In the genomic region with DNA sequence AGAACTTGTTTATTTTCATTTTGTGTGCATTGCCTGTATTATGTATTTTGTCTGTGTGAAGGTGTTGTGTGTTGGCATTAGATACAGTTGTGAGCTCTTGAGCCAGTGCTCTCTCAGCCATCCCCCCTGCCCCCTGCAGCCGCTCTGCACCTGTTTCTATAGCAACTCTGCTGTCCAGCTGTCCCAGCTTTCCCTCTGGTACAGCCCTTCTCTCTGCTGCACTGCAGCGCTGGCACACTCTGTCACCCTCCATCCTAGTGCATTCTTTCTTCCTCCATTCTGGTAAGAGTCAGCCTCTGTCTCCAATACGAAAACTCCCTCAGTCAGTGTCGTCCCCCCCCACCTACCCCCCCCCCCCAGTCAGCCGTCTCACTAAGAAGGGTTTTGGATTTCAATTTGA, we compare ENCODE assay signal across 25 mouse cellular contexts. TPM values are rescaled to one million over a fixed set of nuclear protein-coding genes. Genes with fewer than 3 reads are reported as not detected.
DNase-seq lines count a peak whose midpoint lies in the region; ATAC-seq and TF ChIP-seq lines count a peak whose summit lies in the region.
"Had no signal": no experiment of that assay in that cellular context is flagged by ENCODE, and none has a peak within 500 bp of the region (broad histone marks: within the 10 kb centered on the region; RNA-seq: fewer than 3 reads in every experiment).

No protein-coding gene starts in this region.

- H3K4me1 ChIP-seq in midbrain, embryonic 11.5 days (ENCODE audit: control insufficient read depth, insufficient read depth, low read length): 0 out of 2 replicates have a peak, but pooled peaks cover 2% of the 10 kb centered on the region
- peaks cover 7% of the 10 kb centered on the region for H3K4me1 ChIP-seq in midbrain, embryonic 10.5 days
- H3K4me1 ChIP-seq in hindbrain, embryonic 16.5 days (ENCODE audit: control insufficient read depth, insufficient read depth, low read depth, low read length): no peaks in the 10 kb centered on the region
- H3K4me1 ChIP-seq: embryonic facial prominence, embryonic 15.5 days; heart, embryonic 12.5 days; limb, embryonic 10.5 days; liver, embryonic 12.5 days had no signal

- no peaks in the 10 kb centered on the region for H3K9me3 ChIP-seq in midbrain, embryonic 11.5 days (ENCODE audit: control insufficient read depth, low read length)
- no peaks in the 10 kb centered on the region; the same call in 1 of the 2 replicates for H3K9me3 ChIP-seq in midbrain, embryonic 10.5 days (replicated peaks)
- H3K9me3 ChIP-seq in hindbrain, embryonic 16.5 days (ENCODE audit: control insufficient read depth, low read length): no peaks in the 10 kb centered on the region
- H3K9me3 ChIP-seq: embryonic facial prominence, embryonic 15.5 days; heart, embryonic 12.5 days; limb, embryonic 10.5 days; liver, embryonic 12.5 days; neural tube, embryonic 13.5 days had no signal

- no peak overlapping the region for H3K27ac ChIP-seq in midbrain, embryonic 11.5 days (ENCODE audit: low read depth, low read length)
- H3K27ac ChIP-seq in midbrain, embryonic 10.5 days (replicated peaks): no peak overlapping the region
- no peak overlapping the region for H3K27ac ChIP-seq in hindbrain, embryonic 16.5 days (ENCODE audit: low read depth, low read length)
- H3K27ac ChIP-seq in gastrocnemius, adult 2 months: no peak overlapping the region
- H3K27ac ChIP-seq: embryonic facial prominence, embryonic 15.5 days; kidney, postnatal 0 days; limb, embryonic 10.5 days; liver, embryonic 12.5 days; neural tube, embryonic 13.5 days had no signal

- no peak overlapping the region for H3K4me2 ChIP-seq in midbrain, embryonic 11.5 days
- H3K4me2 ChIP-seq in hindbrain, embryonic 16.5 days (ENCODE audit: low read length): no peak overlapping the region; the same call in 1 of the 2 replicates
- H3K4me2 ChIP-seq: embryonic facial prominence, embryonic 15.5 days; heart, embryonic 12.5 days; liver, embryonic 12.5 days; lung, embryonic 14.5 days; neural tube, embryonic 13.5 days had no signal

- TF ChIP-seq CTCF in gastrocnemius, adult 2 months (IDR thresholded peaks at IDR 0.05): no peak

- ATAC-seq in midbrain, embryonic 11.5 days (ENCODE audit: low FRiP score): peak; percentile 87
- peak; percentile 90 for ATAC-seq in hindbrain, embryonic 16.5 days
- ATAC-seq: intestine, postnatal 0 days; liver, embryonic 12.5 days had no signal

- no peak overlapping the region for H3K4me3 ChIP-seq in midbrain, embryonic 11.5 days (ENCODE audit: low read depth, low read length)
- no peak overlapping the region for H3K4me3 ChIP-seq in midbrain, embryonic 10.5 days
- no peak overlapping the region for H3K4me3 ChIP-seq in hindbrain, embryonic 16.5 days (ENCODE audit: low read length)
- no peak overlapping the region for H3K4me3 ChIP-seq in gastrocnemius, adult 2 months
- H3K4me3 ChIP-seq: embryonic facial prominence, embryonic 15.5 days; heart, embryonic 12.5 days; limb, embryonic 10.5 days; liver, embryonic 12.5 days; neural tube, embryonic 13.5 days had no signal

- H3K27me3 ChIP-seq in midbrain, embryonic 11.5 days (ENCODE audit: control insufficient read depth, insufficient read depth, low read length): no peaks in the 10 kb centered on the region
- H3K27me3 ChIP-seq in midbrain, embryonic 10.5 days (ENCODE audit: low read depth, poor library complexity, severe bottlenecking): no peaks in the 10 kb centered on the region
- no peaks in the 10 kb centered on the region for H3K27me3 ChIP-seq in hindbrain, embryonic 16.5 days (replicated peaks; ENCODE audit: control insufficient read depth, insufficient read depth, low read length)
- H3K27me3 ChIP-seq: embryonic facial prominence, embryonic 15.5 days; heart, embryonic 12.5 days; liver, embryonic 12.5 days; neural tube, embryonic 13.5 days had no signal

- 34% methylated on average over 5 of the region's 5 CpGs for WGBS in midbrain, embryonic 11.5 days
- WGBS in midbrain, embryonic 10.5 days: 33% methylated on average over 5 of the region's 5 CpGs
- 17% methylated on average over 4 of the region's 5 CpGs for WGBS in hindbrain, embryonic 16.5 days

- intact Hi-C loops in gastrocnemius, adult 2 months (cut with DNase I): no loop called here

- DNase-seq in embryo, embryonic 11 days: peak; percentile 7
- no peak for DNase-seq in embryo, embryonic 9.5 days (ENCODE audit: extremely low spot score)
- peak; percentile 75 for DNase-seq in midbrain, embryonic 11.5 days (ENCODE audit: low spot score, missing footprints)
- DNase-seq in midbrain, embryonic 10.5 days (ENCODE audit: low spot score): no peak
- DNase-seq in retina, embryonic 14.5 days (ENCODE audit: low spot score): peak; percentile 47
- no peak for DNase-seq in thymus, postnatal 10 days (ENCODE audit: low spot score in 2 of 2)
- DNase-seq in gastrocnemius, adult 2 months: no peak
- DNase-seq: cerebellum, adult 11 months; lung, embryonic 14.5 days; lung, postnatal 4 days; thymus, adult 18-20 months had no signal

- H3K9ac ChIP-seq in midbrain, embryonic 11.5 days (ENCODE audit: low read length): no peak overlapping the region
- 0 out of 2 replicates have a peak overlapping the region, but pooled peaks have one; percentile 22 for H3K9ac ChIP-seq in hindbrain, embryonic 16.5 days (ENCODE audit: low read depth, low read length)
- H3K9ac ChIP-seq: embryonic facial prominence, embryonic 15.5 days; heart, embryonic 12.5 days; liver, embryonic 12.5 days; lung, embryonic 14.5 days; neural tube, embryonic 13.5 days had no signal

- no peaks in the 10 kb centered on the region for H3K36me3 ChIP-seq in midbrain, embryonic 11.5 days (ENCODE audit: control insufficient read depth, insufficient read depth, low read length)
- no peaks in the 10 kb centered on the region for H3K36me3 ChIP-seq in midbrain, embryonic 10.5 days
- H3K36me3 ChIP-seq in hindbrain, embryonic 16.5 days (ENCODE audit: control insufficient read depth, insufficient read depth, low read length): no peaks in the 10 kb centered on the region
- H3K36me3 ChIP-seq: embryonic facial prominence, embryonic 15.5 days; heart, embryonic 12.5 days; limb, embryonic 10.5 days; liver, embryonic 12.5 days; neural tube, embryonic 13.5 days had no signal

RNA-seq across cellular contexts. Expression of a gene that starts 15.4 kb away (rescaled TPM):
- 11.7 and 12.8 TPM in 2 replicates for polyA plus RNA-seq in midbrain, embryonic 11.5 days (2014; fragmentation: Nextera tagmentation; extraction: Ambion mirVana)
- 10.4 and 13.7 TPM in 2 replicates for polyA plus RNA-seq in midbrain, embryonic 10.5 days (2016; fragmentation: Nextera tagmentation; extraction: Ambion mirVana)
- polyA plus RNA-seq in hindbrain, embryonic 16.5 days (2015; fragmentation: Nextera tagmentation; extraction: Ambion mirVana): 35.3 and 36.2 TPM in 2 replicates
- total RNA-seq in gastrocnemius, adult 2 months (2021): under 1 TPM; 0.53 to 0.61 TPM

RNA-seq across cellular contexts. Expression of a gene that starts 30.6 kb away (rescaled TPM):
- 19.5 and 19.8 TPM in 2 replicates for polyA plus RNA-seq in midbrain, embryonic 11.5 days (2014; fragmentation: Nextera tagmentation; extraction: Ambion mirVana)
- 17.3 and 20.4 TPM in 2 replicates for polyA plus RNA-seq in midbrain, embryonic 10.5 days (2016; fragmentation: Nextera tagmentation; extraction: Ambion mirVana)
- 23.8 and 31.0 TPM in 2 replicates for polyA plus RNA-seq in hindbrain, embryonic 16.5 days (2015; fragmentation: Nextera tagmentation; extraction: Ambion mirVana)
- total RNA-seq in gastrocnemius, adult 2 months (2021): 1 to 10 TPM; 3.7 to 5.6 TPM

RNA-seq across cellular contexts. Expression of a gene that starts 46.5 kb away (rescaled TPM):
- 28.9 and 32.3 TPM in 2 replicates for polyA plus RNA-seq in midbrain, embryonic 11.5 days (2014; fragmentation: Nextera tagmentation; extraction: Ambion mirVana)
- polyA plus RNA-seq in midbrain, embryonic 10.5 days (2016; fragmentation: Nextera tagmentation; extraction: Ambion mirVana): 28.3 and 34.0 TPM in 2 replicates
- 24.7 and 30.6 TPM in 2 replicates for polyA plus RNA-seq in hindbrain, embryonic 16.5 days (2015; fragmentation: Nextera tagmentation; extraction: Ambion mirVana)
- 10 to 100 TPM; 11.4 to 13.2 TPM for total RNA-seq in gastrocnemius, adult 2 months (2021)

RNA-seq across cellular contexts. Expression of a gene that starts 53.2 kb away (rescaled TPM):
- polyA plus RNA-seq in midbrain, embryonic 11.5 days (2014; fragmentation: Nextera tagmentation; extraction: Ambion mirVana): not detected in 2 replicates
- polyA plus RNA-seq in midbrain, embryonic 10.5 days (2016; fragmentation: Nextera tagmentation; extraction: Ambion mirVana): not detected in 2 replicates
- polyA plus RNA-seq in hindbrain, embryonic 16.5 days (2015; fragmentation: Nextera tagmentation; extraction: Ambion mirVana): 0.03 TPM in 1 of 2 replicates, not detected in the other
- not detected for total RNA-seq in gastrocnemius, adult 2 months (2021)
- total RNA-seq: adrenal gland, adult 18-20 months; CH12.LX; common myeloid progenitor, adult 5-6 weeks; heart, postnatal 25 days had no signal
- polyA plus RNA-seq: embryonic facial prominence, embryonic 15.5 days; gonadal fat pad, adult 2 months; heart, embryonic 12.5 days; intestine, postnatal 0 days; kidney, postnatal 0 days; limb, embryonic 10.5 days; liver, embryonic 12.5 days; lung, embryonic 14.5 days; neural tube, embryonic 13.5 days; small intestine, adult 2 months had no signal

Comparison
In these comparisons a context has a peak if more than half of its experiments do, and no peak if none do; other contexts are left out.
1. DNase-seq: peak in embryo, embryonic 11 days (single experiment), midbrain, embryonic 11.5 days (single experiment) and retina, embryonic 14.5 days (single experiment); none in embryo, embryonic 9.5 days (single experiment), midbrain, embryonic 10.5 days (single experiment), thymus, postnatal 10 days (0 of 2) and gastrocnemius, adult 2 months (single experiment).